Mouse (Mus musculus) small intestine, adult 2 months (tissue): ENCODE data around the gene Apoa2. TPM values are rescaled to one million over a fixed set of nuclear protein-coding genes. Genes with fewer than 3 reads are reported as not detected.

Experiments used
- H3K27ac ChIP-seq: fragments of 200-500 bp; 2 replicates; pipeline ENCODE4 v1.5.1; 2012; ENCODE audit warnings: low read depth, low read length, control low read depth, inconsistent platforms; ENCODE audit not compliant: insufficient read depth
- H3K27me3 ChIP-seq: fragments of 200-500 bp; 2 replicates; pipeline ENCODE4 v1.6.1; 2012; ENCODE audit warnings: mild to moderate bottlenecking, moderate library complexity, low read length, inconsistent platforms; ENCODE audit not compliant: control insufficient read depth, insufficient read depth
- H3K36me3 ChIP-seq: fragments of 200-500 bp; 2 replicates; pipeline ENCODE4 v1.6.1; 2012; ENCODE audit warnings: mild to moderate bottlenecking, low read length, control low read depth, inconsistent platforms; ENCODE audit not compliant: control insufficient read depth, insufficient read depth
- H3K4me1 ChIP-seq: fragments of 200-500 bp; 2 replicates; pipeline ENCODE4 v1.6.1; 2012; ENCODE audit warnings: low read length, inconsistent platforms, mixed read lengths; ENCODE audit not compliant: control insufficient read depth, insufficient read depth, insufficient read length
- H3K4me3 ChIP-seq: fragments of 200-500 bp; 2 replicates; pipeline ENCODE4 v1.5.1; 2012; ENCODE audit warnings: low read depth, mild to moderate bottlenecking, control low read depth, inconsistent platforms, low read length, moderate library complexity
- CTCF ChIP-seq: fragments of 200-500 bp; IDR thresholded peaks from 2 replicates; pipeline ENCODE4 v1.5.1; 2012; ENCODE audit warnings: low read depth, mild to moderate bottlenecking, control low read depth, inconsistent platforms, low read length, moderate library complexity, mixed read lengths; ENCODE audit not compliant: insufficient replicate concordance, insufficient read length; ENCODE audit errors: extremely low read depth
- POLR2A ChIP-seq: fragments of 200-500 bp; IDR thresholded peaks from 2 replicates; pipeline ENCODE4 v1.6.1; 2012; ENCODE audit warnings: low read depth, mild to moderate bottlenecking, control low read depth, inconsistent platforms, low read length, moderate library complexity
- WGBS: fragments of 180-500 bp; shearing (Covaris S2); methylation state at CpG from one replicate; pipeline ENCODE4 v1.1.7; 2018; 5-methylcytosine and 5-hydroxymethylcytosine counted together
- polyA plus RNA-seq: library from polyadenylated mRNA; depleted of rRNA; stranded (reverse); fragments of >200 nt; gene quantifications from 2 replicates; pipeline ENCODE4 v1.2.3, GENCODE M21; 2012

Apoa2 gene
- polyA plus RNA-seq, 1 experiment = not detected

DNA sequence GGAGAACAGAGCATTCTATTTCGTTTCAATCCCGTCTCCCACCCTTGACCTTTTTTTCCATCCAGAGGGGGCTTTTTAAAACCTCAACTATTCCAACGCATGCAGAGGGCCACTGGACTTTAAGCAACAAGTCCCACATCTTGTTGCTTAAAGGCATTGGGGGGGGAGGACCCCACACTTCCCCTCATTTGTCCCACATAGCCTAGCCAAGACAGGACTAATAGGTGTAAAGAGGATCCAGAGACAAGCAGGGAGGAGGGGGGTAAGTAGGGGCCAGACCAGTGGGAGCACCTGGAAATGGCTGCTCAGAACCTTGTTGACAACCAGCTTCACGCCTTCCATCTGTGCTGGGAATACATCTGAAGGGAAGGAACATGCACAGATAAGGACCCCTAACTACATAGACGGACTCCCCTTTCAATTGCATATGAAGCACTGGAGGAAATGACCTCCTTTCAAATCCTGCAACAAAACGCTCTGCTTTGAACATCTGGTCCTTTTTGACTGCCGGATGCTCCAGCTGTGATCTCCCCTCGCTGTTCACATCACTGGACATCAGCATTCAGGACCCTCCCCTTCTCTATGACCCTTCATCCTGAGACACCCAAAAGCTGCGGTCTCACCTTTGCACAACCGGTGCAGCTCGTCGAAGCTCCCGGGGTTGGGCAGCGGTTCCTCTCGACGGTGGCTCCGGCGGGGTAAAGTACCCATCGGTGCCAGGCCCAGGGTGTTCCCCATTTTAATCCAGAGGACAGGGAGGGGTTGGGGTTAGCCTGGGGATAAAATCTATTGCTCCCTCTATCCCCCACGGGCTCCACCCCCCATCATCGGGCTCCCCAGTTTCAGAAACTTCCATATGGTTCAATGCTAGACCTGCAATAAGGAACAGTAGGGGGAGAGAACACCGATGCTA is 3.3 kb upstream of the Apoa2 start:
- Histone ChIP-seq H3K36me3 (peaks cover 34% of the 10 kb centered on the region), H3K27me3 (no peaks in the 10 kb centered on the region), H3K4me3 (peak overlapping the region; percentile 84), H3K27ac (0 out of 2 replicates have a peak overlapping the region, but pooled peaks have one; percentile 0), H3K4me1 (peaks cover 14% of the 10 kb centered on the region)
- WGBS = 6% methylated on average over 22 of the region's 22 CpGs
- TF ChIP-seq CTCF (no peak), POLR2A (no peak)

DNA sequence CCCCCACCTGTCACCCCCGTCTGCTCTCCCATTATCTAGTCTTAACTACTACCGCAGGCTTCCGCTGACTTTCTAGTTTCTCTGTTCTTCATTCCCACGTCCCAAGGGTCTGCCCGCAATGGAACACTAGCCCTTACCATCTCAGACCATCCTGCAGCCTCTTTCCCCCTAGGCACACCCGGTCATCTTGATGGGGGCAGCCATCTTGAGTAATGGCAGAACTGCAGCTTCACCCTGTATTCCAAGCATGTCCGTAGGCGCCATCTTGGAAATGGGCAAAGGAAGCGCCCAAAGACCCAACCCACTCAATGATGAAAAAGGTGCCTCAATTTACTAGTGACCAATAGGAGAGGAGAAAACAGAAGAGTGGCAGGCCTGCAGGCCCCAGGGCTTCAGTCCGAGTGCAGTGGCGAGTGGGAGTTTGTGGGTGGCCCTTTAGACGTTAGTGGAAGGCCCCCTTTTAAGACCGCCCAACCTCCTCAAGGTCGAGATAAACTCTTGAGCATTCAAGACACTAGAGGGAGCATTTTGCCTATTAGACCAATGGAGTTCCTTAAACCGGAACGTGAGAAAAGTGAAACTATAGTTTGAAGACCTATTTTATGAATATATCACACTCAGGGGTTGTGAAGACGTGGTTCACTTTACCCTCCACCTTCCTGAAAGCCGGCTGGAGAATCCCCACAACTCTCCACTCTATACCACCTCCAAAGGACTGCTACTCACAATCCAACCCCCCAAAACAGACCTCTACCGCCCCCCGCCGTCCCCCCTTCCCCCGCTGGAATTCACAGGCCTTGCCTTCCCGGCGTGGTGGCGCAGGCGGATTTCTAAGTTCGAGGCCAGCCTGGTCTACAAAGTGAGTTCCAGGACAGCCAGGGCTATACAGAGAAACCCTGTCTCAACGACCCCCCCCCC is 2.4 kb upstream of the Apoa2 start, which contains the start of gene Tomm40l:
Tomm40l (minus strand) TSS at position 277 of the 918 bp plus-strand sequence.
- H3K36me3 ChIP-seq = peaks cover 25% of the 10 kb centered on the region
- peaks cover 14% of the 10 kb centered on the region for H3K4me1 ChIP-seq
- peak within 1 kb of the TSS; percentile 84 for H3K4me3 ChIP-seq
- 1% methylated on average over 28 of the region's 28 CpGs for WGBS
- peak within 1 kb of the TSS; percentile 66 for H3K27ac ChIP-seq
- no peaks in the 10 kb centered on the region for H3K27me3 ChIP-seq
- TF ChIP-seq POLR2A (peak; percentile 68; the same call in 1 of the 2 replicates), CTCF (no peak)

- H3K4me3 ChIP-seq = peak overlapping the region; percentile 84
These were observed 1.7 kb upstream of the Apoa2 start for GRCm38 (mm10) chr1:171223168-171223567.

DNA sequence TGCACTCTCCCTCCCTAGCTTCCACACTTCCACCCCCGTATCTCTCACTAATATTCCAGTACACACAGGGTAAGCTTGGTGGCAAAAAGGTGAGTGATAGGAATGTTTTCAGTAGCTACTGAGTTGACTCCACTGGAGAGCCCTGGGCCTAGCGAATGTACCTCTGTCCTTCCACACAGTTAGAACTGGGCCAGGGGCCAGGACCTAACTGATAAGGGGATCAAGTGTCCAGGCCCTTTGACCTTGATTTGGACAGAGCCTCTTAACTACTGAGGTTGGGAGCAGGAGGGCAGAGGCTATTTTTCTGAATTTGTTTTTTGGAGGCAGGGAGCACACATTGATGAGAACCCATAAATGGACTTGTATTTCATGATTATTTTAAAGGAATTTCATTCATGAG is 1.1 kb upstream of the Apoa2 start:
- Histone ChIP-seq H3K4me3 (no peak overlapping the region), H3K27me3 (no peaks in the 10 kb centered on the region), H3K36me3 (peaks cover 15% of the 10 kb centered on the region), H3K27ac (no peak overlapping the region), H3K4me1 (peaks cover 14% of the 10 kb centered on the region)
- 64% methylated on average over 2 of the region's 2 CpGs for WGBS
- no peak for TF ChIP-seq CTCF
- TF ChIP-seq POLR2A = no peak

More at GRCm38 (mm10) chr1:171223168-171223567, 1.7 kb upstream of the Apoa2 start:
- H3K27ac ChIP-seq = peak overlapping the region; percentile 66; the same call in 1 of the 2 replicates
- no peaks in the 10 kb centered on the region for H3K27me3 ChIP-seq
- peaks cover 14% of the 10 kb centered on the region for H3K4me1 ChIP-seq
- 71% methylated on average over 6 of the region's 6 CpGs for WGBS
- peaks cover 22% of the 10 kb centered on the region for H3K36me3 ChIP-seq
- no peak for TF ChIP-seq CTCF
- TF ChIP-seq POLR2A = no peak

DNA sequence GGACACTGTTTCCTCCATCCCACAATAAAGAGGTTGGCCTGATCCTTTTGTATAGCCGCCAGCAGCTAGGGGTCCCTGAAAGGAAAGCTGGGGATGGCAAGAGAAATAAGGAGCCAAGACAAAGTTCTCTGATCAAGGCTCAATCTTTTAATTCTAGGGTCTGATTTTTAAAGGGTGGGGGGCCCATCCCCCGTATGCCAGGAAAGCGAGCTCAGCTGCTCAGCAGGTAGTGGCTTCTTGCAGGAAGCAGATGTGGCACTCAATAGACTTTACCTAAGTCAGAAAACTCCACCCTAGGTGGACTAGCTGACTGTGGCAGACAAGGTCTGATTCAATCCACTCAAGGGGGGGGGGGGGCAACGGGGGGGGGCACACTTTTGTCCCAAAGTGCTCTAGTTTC is 1.9 kb downstream of the Apoa2 start:
- TF ChIP-seq CTCF (no peak), POLR2A (no peak)
- H3K27ac ChIP-seq = no peak overlapping the region
- H3K4me1 ChIP-seq = peaks cover 5% of the 10 kb centered on the region; the same call in 1 of the 2 replicates
- H3K4me3 ChIP-seq = no peak overlapping the region
- H3K27me3 ChIP-seq = no peaks in the 10 kb centered on the region
- 0 out of 2 replicates have a peak, but pooled peaks cover 1% of the 10 kb centered on the region for H3K36me3 ChIP-seq
- WGBS = 63% methylated on average over 4 of the region's 4 CpGs

- no peak for TF ChIP-seq CTCF
- no peak for TF ChIP-seq POLR2A
- WGBS = 79% methylated on average over 1 of the region's 1 CpGs
- Histone ChIP-seq H3K27ac (no peak overlapping the region), H3K4me1 (peaks cover 3% of the 10 kb centered on the region; the same call in 1 of the 2 replicates), H3K4me3 (no peak overlapping the region), H3K36me3 (0 out of 2 replicates have a peak, but pooled peaks cover 1% of the 10 kb centered on the region), H3K27me3 (no peaks in the 10 kb centered on the region)
These were observed 3.0 kb downstream of the Apoa2 start for GRCm38 (mm10) chr1:171227879-171228278.
